Mouse (Mus musculus): ENCODE measurements around the gene Cdcp2.

DNA sequence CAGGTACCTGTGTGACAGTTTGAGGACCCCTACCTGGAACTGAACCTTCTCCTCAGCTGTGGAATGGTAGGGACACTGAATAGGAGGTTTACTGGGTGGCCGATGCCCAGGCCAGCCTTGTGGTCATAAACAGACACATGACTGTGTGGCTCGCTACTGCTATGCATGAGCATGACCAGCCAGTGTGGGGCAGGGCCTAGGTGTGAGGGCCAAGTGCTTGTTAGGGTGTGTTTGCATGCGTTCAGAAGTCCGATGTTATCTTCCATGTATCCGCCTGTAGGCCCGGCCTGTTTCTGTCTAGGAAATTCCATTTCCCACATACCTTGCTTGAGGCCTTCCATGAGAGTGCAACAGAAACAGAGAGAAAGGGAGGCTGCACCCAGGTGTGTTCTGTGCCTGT, 24.0 kb downstream of the Cdcp2 start:
- no peak for TF ChIP-seq ZC3H11A (IDR thresholded peaks at IDR 0.05; ENCODE audit: borderline replicate concordance, low read depth, low read length)
- no peak for TF ChIP-seq HCFC1 (IDR thresholded peaks at IDR 0.05; ENCODE audit: borderline replicate concordance, insufficient read depth, low read length)
- no peak for TF ChIP-seq MAFK (IDR thresholded peaks at IDR 0.05; ENCODE audit: insufficient read depth, low read depth, low read length)
- no peak for TF ChIP-seq ZNF384 (IDR thresholded peaks at IDR 0.05; ENCODE audit: low read depth, low read length)

All from ES-E14 (cell line).